Mouse (Mus musculus): ENCODE results near the gene Selenos. TPM values are rescaled to one million over a fixed set of nuclear protein-coding genes. Genes with fewer than 3 reads are reported as not detected.

Selenos gene
- polyA plus RNA-seq, 1 experiment from 2014 or later, result 83.2 TPM

- Histone ChIP-seq H3K27me3 (replicated peaks; ENCODE audit: low read depth, poor library complexity, severe bottlenecking) (no peaks in the 10 kb centered on the region), H3K36me3 (replicated peaks) (peaks cover 19% of the 10 kb centered on the region), H3K4me1 (peaks cover 41% of the 10 kb centered on the region), H3K9me3 (no peaks in the 10 kb centered on the region), H3K4me3 (peak overlapping the region; percentile 98), H3K27ac (replicated peaks) (peak overlapping the region; percentile 96)
- DNase-seq (ENCODE audit: low spot score), result peak; percentile 39
- 6% methylated on average over 10 of the region's 10 CpGs for WGBS
Measured at GRCm38 (mm10) chr7:66110636-66111112, 31.2 kb downstream of the Selenos start.

- Histone ChIP-seq H3K27me3 (replicated peaks; ENCODE audit: low read depth, poor library complexity, severe bottlenecking) (no peaks in the 10 kb centered on the region), H3K36me3 (replicated peaks) (peaks cover 19% of the 10 kb centered on the region), H3K9me3 (no peaks in the 10 kb centered on the region), H3K27ac (replicated peaks) (peak overlapping the region; percentile 96), H3K4me3 (peak overlapping the region; percentile 98), H3K4me1 (peaks cover 47% of the 10 kb centered on the region)
- DNase-seq (ENCODE audit: low spot score), result no peak
- WGBS, result 65% methylated on average over 10 of the region's 10 CpGs
Measured at GRCm38 (mm10) chr7:66111211-66111610, 31.8 kb downstream of the Selenos start.

GRCm38 (mm10) chr7:66113561-66113960 is 34.1 kb downstream of the Selenos start:
- Histone ChIP-seq H3K9me3 (no peaks in the 10 kb centered on the region), H3K4me1 (peaks cover 57% of the 10 kb centered on the region), H3K36me3 (replicated peaks) (peaks cover 19% of the 10 kb centered on the region), H3K4me3 (no peak overlapping the region), H3K27me3 (replicated peaks; ENCODE audit: low read depth, poor library complexity, severe bottlenecking) (no peaks in the 10 kb centered on the region), H3K27ac (replicated peaks) (no peak overlapping the region)
- 92% methylated on average over 3 of the region's 3 CpGs for WGBS
- DNase-seq (ENCODE audit: low spot score), result no peak

- peaks cover 66% of the 10 kb centered on the region for H3K4me1 ChIP-seq
- no peaks in the 10 kb centered on the region for H3K9me3 ChIP-seq
- H3K36me3 ChIP-seq (replicated peaks), result peaks cover 19% of the 10 kb centered on the region
- no peak overlapping the region for H3K27ac ChIP-seq (replicated peaks)
- no peak overlapping the region for H3K4me3 ChIP-seq
- H3K27me3 ChIP-seq (replicated peaks; ENCODE audit: low read depth, poor library complexity, severe bottlenecking), result no peaks in the 10 kb centered on the region
- 89% methylated on average over 11 of the region's 11 CpGs for WGBS
- no peak for DNase-seq (ENCODE audit: low spot score)
Measured at GRCm38 (mm10) chr7:66115821-66116343, 36.4 kb downstream of the Selenos start.

- Histone ChIP-seq H3K27ac (replicated peaks) (no peak overlapping the region), H3K4me3 (no peak overlapping the region), H3K9me3 (no peaks in the 10 kb centered on the region), H3K4me1 (peaks cover 68% of the 10 kb centered on the region), H3K36me3 (replicated peaks) (peaks cover 19% of the 10 kb centered on the region), H3K27me3 (replicated peaks; ENCODE audit: low read depth, poor library complexity, severe bottlenecking) (no peaks in the 10 kb centered on the region)
- 88% methylated on average over 8 of the region's 8 CpGs for WGBS
- no peak for DNase-seq (ENCODE audit: low spot score)
Measured at GRCm38 (mm10) chr7:66116906-66117482, 37.5 kb downstream of the Selenos start.

- H3K27ac ChIP-seq (replicated peaks), result no peak overlapping the region
- H3K27me3 ChIP-seq (replicated peaks; ENCODE audit: low read depth, poor library complexity, severe bottlenecking), result no peaks in the 10 kb centered on the region
- DNase-seq (ENCODE audit: low spot score), result no peak
- H3K4me3 ChIP-seq, result no peak overlapping the region
- H3K4me1 ChIP-seq, result peaks cover 65% of the 10 kb centered on the region
- H3K36me3 ChIP-seq (replicated peaks), result peaks cover 14% of the 10 kb centered on the region
- no peaks in the 10 kb centered on the region for H3K9me3 ChIP-seq
- WGBS, result 87% methylated on average over 3 of the region's 3 CpGs
Measured at GRCm38 (mm10) chr7:66118046-66118445, 38.6 kb downstream of the Selenos start.

- H3K9me3 ChIP-seq, result no peaks in the 10 kb centered on the region
- no peaks in the 10 kb centered on the region for H3K27me3 ChIP-seq (replicated peaks; ENCODE audit: low read depth, poor library complexity, severe bottlenecking)
- H3K4me3 ChIP-seq, result no peak overlapping the region
- 83% methylated on average over 7 of the region's 7 CpGs for WGBS
- no peak overlapping the region for H3K27ac ChIP-seq (replicated peaks)
- H3K36me3 ChIP-seq (replicated peaks), result peaks cover 11% of the 10 kb centered on the region
- no peak for DNase-seq (ENCODE audit: low spot score)
- peaks cover 59% of the 10 kb centered on the region for H3K4me1 ChIP-seq
Measured at GRCm38 (mm10) chr7:66118796-66119195, 39.3 kb downstream of the Selenos start.

GRCm38 (mm10) chr7:66120139-66120538 is 40.7 kb downstream of the Selenos start:
- 74% methylated on average over 1 of the region's 1 CpGs for WGBS
- Histone ChIP-seq H3K9me3 (no peaks in the 10 kb centered on the region), H3K27me3 (replicated peaks; ENCODE audit: low read depth, poor library complexity, severe bottlenecking) (no peaks in the 10 kb centered on the region), H3K4me1 (peaks cover 56% of the 10 kb centered on the region), H3K4me3 (no peak overlapping the region), H3K27ac (replicated peaks) (no peak overlapping the region), H3K36me3 (replicated peaks) (peaks cover 6% of the 10 kb centered on the region)
- no peak for DNase-seq (ENCODE audit: low spot score)

- Histone ChIP-seq H3K9me3 (no peaks in the 10 kb centered on the region), H3K4me1 (peaks cover 48% of the 10 kb centered on the region), H3K36me3 (replicated peaks) (peaks cover 12% of the 10 kb centered on the region), H3K27me3 (replicated peaks; ENCODE audit: low read depth, poor library complexity, severe bottlenecking) (no peaks in the 10 kb centered on the region), H3K27ac (replicated peaks) (no peak overlapping the region), H3K4me3 (no peak overlapping the region)
- WGBS, result 53% methylated on average over 7 of the region's 7 CpGs
- no peak for DNase-seq (ENCODE audit: low spot score)
Measured at GRCm38 (mm10) chr7:66120702-66121396, 41.4 kb downstream of the Selenos start.

- Histone ChIP-seq H3K27me3 (replicated peaks; ENCODE audit: low read depth, poor library complexity, severe bottlenecking) (no peaks in the 10 kb centered on the region), H3K4me1 (peaks cover 39% of the 10 kb centered on the region), H3K36me3 (replicated peaks) (peaks cover 49% of the 10 kb centered on the region)
Measured at GRCm38 (mm10) chr7:66124551-66124968, 45.1 kb downstream of the Selenos start.

GRCm38 (mm10) chr7:66125368-66125767 is 45.9 kb downstream of the Selenos start:
- H3K9me3 ChIP-seq, result no peaks in the 10 kb centered on the region
- WGBS, result 93% methylated on average over 14 of the region's 14 CpGs
- no peak for DNase-seq (ENCODE audit: low spot score)
- no peak overlapping the region for H3K4me3 ChIP-seq
- H3K27ac ChIP-seq (replicated peaks), result no peak overlapping the region
- peaks cover 31% of the 10 kb centered on the region for H3K4me1 ChIP-seq
- no peaks in the 10 kb centered on the region for H3K27me3 ChIP-seq (replicated peaks; ENCODE audit: low read depth, poor library complexity, severe bottlenecking)
- H3K36me3 ChIP-seq (replicated peaks), result peaks cover 53% of the 10 kb centered on the region

More at GRCm38 (mm10) chr7:66124551-66124968, 45.1 kb downstream of the Selenos start:
- WGBS, result 82% methylated on average over 11 of the region's 11 CpGs
- no peak overlapping the region for H3K27ac ChIP-seq (replicated peaks)
- H3K4me3 ChIP-seq, result no peak overlapping the region
- no peak for DNase-seq (ENCODE audit: low spot score)
- H3K9me3 ChIP-seq, result no peaks in the 10 kb centered on the region

- no peaks in the 10 kb centered on the region for H3K9me3 ChIP-seq
- WGBS, result 62% methylated on average over 4 of the region's 4 CpGs
- H3K4me3 ChIP-seq, result no peak overlapping the region
- no peaks in the 10 kb centered on the region for H3K27me3 ChIP-seq (replicated peaks; ENCODE audit: low read depth, poor library complexity, severe bottlenecking)
- no peak overlapping the region for H3K27ac ChIP-seq (replicated peaks)
- peaks cover 74% of the 10 kb centered on the region for H3K36me3 ChIP-seq (replicated peaks)
- H3K4me1 ChIP-seq, result peaks cover 13% of the 10 kb centered on the region
- no peak for DNase-seq (ENCODE audit: low spot score)
Measured at GRCm38 (mm10) chr7:66127951-66128645, 48.6 kb downstream of the Selenos start.

Data from embryonic facial prominence, embryonic 10.5 days (tissue).